Mouse (Mus musculus): ENCODE data around the gene Tmod4. TPM values are rescaled to one million over a fixed set of nuclear protein-coding genes. Genes with fewer than 3 reads are reported as not detected.

Gene Tmod4
- polyA plus RNA-seq, 1 experiment from 2014 or later = 0.19 TPM

GRCm38 (mm10) chr3:95164256-95164550 lies 39.9 kb downstream of the Tmod4 start:
- H3K27me3 ChIP-seq (ENCODE audit: insufficient read depth, low read length) = peaks cover 32% of the 10 kb centered on the region
- DNase-seq (no peak), ATAC-seq (no peak)
- H3K9me3 ChIP-seq (ENCODE audit: low read length) = no peaks in the 10 kb centered on the region
- no peaks in the 10 kb centered on the region for H3K36me3 ChIP-seq (replicated peaks; ENCODE audit: insufficient read depth, low read length)
- peaks cover 8% of the 10 kb centered on the region; the same call in 1 of the 2 replicates for H3K4me1 ChIP-seq (ENCODE audit: insufficient read depth)
- TF ChIP-seq CTCF (IDR thresholded peaks at IDR 0.05; ENCODE audit: low read depth) (no peak), EP300 (IDR thresholded peaks at IDR 0.05; ENCODE audit: low read depth) (no peak)
- no peak overlapping the region for H3K9ac ChIP-seq (replicated peaks)
- H3K4me3 ChIP-seq (ENCODE audit: low read depth, low read length) = no peak overlapping the region
- 74% methylated on average over 5 of the region's 5 CpGs for WGBS (ENCODE audit: insufficient replicate concordance)
- H3K4me2 ChIP-seq (ENCODE audit: low read depth, low read length) = no peak overlapping the region
- H3K27ac ChIP-seq (ENCODE audit: low read depth) = no peak overlapping the region

- ATAC-seq (no peak), DNase-seq (no peak)
- Histone ChIP-seq H3K36me3 (replicated peaks; ENCODE audit: insufficient read depth, low read length) (no peaks in the 10 kb centered on the region), H3K4me2 (ENCODE audit: low read depth, low read length) (no peak overlapping the region), H3K27ac (ENCODE audit: low read depth) (no peak overlapping the region), H3K27me3 (ENCODE audit: insufficient read depth, low read length) (peaks cover 34% of the 10 kb centered on the region), H3K9ac (replicated peaks) (no peak overlapping the region), H3K4me3 (ENCODE audit: low read depth, low read length) (no peak overlapping the region), H3K4me1 (ENCODE audit: insufficient read depth) (peaks cover 2% of the 10 kb centered on the region; the same call in 1 of the 2 replicates), H3K9me3 (ENCODE audit: low read length) (no peaks in the 10 kb centered on the region)
- 55% methylated on average over 5 of the region's 5 CpGs for WGBS (ENCODE audit: insufficient replicate concordance)
- no peak for TF ChIP-seq CTCF (IDR thresholded peaks at IDR 0.05; ENCODE audit: low read depth)
- TF ChIP-seq EP300 (IDR thresholded peaks at IDR 0.05; ENCODE audit: low read depth) = no peak
These were observed 40.6 kb downstream of the Tmod4 start for GRCm38 (mm10) chr3:95164840-95165239.

- 84% methylated on average over 10 of the region's 10 CpGs for WGBS (ENCODE audit: insufficient replicate concordance)
- DNase-seq = no peak
- Histone ChIP-seq H3K36me3 (replicated peaks; ENCODE audit: insufficient read depth, low read length) (no peaks in the 10 kb centered on the region), H3K9me3 (ENCODE audit: low read length) (no peaks in the 10 kb centered on the region), H3K27ac (ENCODE audit: low read depth) (no peak overlapping the region), H3K9ac (replicated peaks) (no peak overlapping the region), H3K4me2 (ENCODE audit: low read depth, low read length) (no peak overlapping the region), H3K27me3 (ENCODE audit: insufficient read depth, low read length) (peaks cover 46% of the 10 kb centered on the region), H3K4me3 (ENCODE audit: low read depth, low read length) (no peak overlapping the region), H3K4me1 (ENCODE audit: insufficient read depth) (peaks cover 12% of the 10 kb centered on the region)
- ATAC-seq = no peak
- TF ChIP-seq CTCF (IDR thresholded peaks at IDR 0.05; ENCODE audit: low read depth) (no peak), EP300 (IDR thresholded peaks at IDR 0.05; ENCODE audit: low read depth) (no peak)
These were observed 45.7 kb downstream of the Tmod4 start for GRCm38 (mm10) chr3:95169996-95170395.

DNA sequence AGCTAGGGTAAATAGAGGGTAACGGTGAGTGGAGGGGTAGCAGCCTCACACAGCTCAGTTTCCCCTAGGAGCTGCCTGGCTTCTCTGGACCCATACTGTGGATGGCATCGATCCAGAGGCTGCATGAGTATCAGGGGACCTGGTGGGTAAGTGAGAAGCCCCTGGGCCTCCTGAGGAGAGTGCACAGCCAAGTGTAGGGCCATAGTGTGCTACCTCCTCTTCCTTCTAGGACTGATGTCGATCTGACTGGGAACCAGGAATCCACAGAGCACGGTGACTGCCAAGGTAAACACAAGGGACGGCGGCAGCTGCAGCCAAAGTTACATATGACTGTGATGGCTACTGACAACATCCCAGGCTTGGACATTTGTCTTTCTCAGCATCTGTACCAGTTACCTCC lies 46.8 kb downstream of the Tmod4 start:
- Histone ChIP-seq H3K27me3 (ENCODE audit: insufficient read depth, low read length) (peaks cover 46% of the 10 kb centered on the region), H3K4me3 (ENCODE audit: low read depth, low read length) (no peak overlapping the region), H3K36me3 (replicated peaks; ENCODE audit: insufficient read depth, low read length) (no peaks in the 10 kb centered on the region), H3K27ac (ENCODE audit: low read depth) (no peak overlapping the region), H3K9ac (replicated peaks) (no peak overlapping the region), H3K4me2 (ENCODE audit: low read depth, low read length) (no peak overlapping the region), H3K4me1 (ENCODE audit: insufficient read depth) (peaks cover 12% of the 10 kb centered on the region), H3K9me3 (ENCODE audit: low read length) (no peaks in the 10 kb centered on the region)
- TF ChIP-seq EP300 (IDR thresholded peaks at IDR 0.05; ENCODE audit: low read depth) (no peak), CTCF (IDR thresholded peaks at IDR 0.05; ENCODE audit: low read depth) (no peak)
- ATAC-seq (peak; percentile 33; the same call in 1 of the 2 replicates), DNase-seq (no peak)
- WGBS (ENCODE audit: insufficient replicate concordance) = 67% methylated on average over 6 of the region's 6 CpGs

DNA sequence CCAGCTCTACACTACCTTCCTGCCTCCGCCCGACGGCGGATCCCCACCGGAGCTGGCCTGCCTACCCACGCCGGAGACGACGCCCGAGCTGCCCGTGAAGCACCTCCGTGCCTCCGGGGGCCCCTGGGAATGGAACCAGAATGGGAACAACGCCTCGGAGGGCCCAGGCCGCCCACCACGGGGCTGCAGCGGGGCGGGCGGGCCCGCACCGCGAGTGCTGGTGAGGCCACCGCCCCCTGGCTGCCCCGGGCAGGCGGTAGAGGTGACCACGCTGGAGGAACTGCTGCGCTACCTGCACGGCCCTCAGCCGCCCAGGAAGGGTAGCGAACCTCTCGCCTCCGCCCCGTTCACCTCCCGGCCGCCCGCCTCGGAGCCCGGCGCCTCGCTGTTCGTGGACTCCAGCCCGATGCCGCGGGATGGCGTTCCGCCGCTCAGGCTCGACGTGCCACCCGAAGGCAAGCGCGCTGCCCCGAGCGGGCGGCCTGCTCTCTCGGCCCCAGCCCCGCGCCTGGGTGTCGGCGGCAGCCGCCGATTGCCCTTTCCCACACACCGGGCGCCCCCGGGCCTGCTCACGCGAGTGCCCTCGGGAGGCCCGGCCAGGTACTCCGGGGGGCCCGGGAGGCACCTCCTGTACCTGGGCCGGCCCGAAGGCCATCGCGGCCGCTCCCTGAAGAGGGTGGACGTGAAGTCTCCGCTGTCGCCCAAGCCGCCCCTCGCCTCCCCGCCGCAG lies 48.4 kb downstream of the Tmod4 start:
- WGBS (ENCODE audit: insufficient replicate concordance) = 24% methylated on average over 64 of the region's 84 CpGs
- Histone ChIP-seq H3K36me3 (replicated peaks; ENCODE audit: insufficient read depth, low read length) (no peaks in the 10 kb centered on the region), H3K9ac (replicated peaks) (peak overlapping the region; percentile 11; the same call in 1 of the 2 replicates), H3K9me3 (ENCODE audit: low read length) (no peaks in the 10 kb centered on the region), H3K27me3 (ENCODE audit: insufficient read depth, low read length) (peaks cover 46% of the 10 kb centered on the region), H3K27ac (ENCODE audit: low read depth) (no peak overlapping the region), H3K4me3 (ENCODE audit: low read depth, low read length) (peak overlapping the region; percentile 45), H3K4me2 (ENCODE audit: low read depth, low read length) (peak overlapping the region; percentile 68), H3K4me1 (ENCODE audit: insufficient read depth) (peaks cover 12% of the 10 kb centered on the region)
- ATAC-seq (peak; percentile 22; the same call in 1 of the 2 replicates), DNase-seq (no peak)
- TF ChIP-seq EP300 (IDR thresholded peaks at IDR 0.05; ENCODE audit: low read depth) = no peak
- no peak for TF ChIP-seq CTCF (IDR thresholded peaks at IDR 0.05; ENCODE audit: low read depth)

- H3K27me3 ChIP-seq (ENCODE audit: insufficient read depth, low read length) = peaks cover 46% of the 10 kb centered on the region
- H3K36me3 ChIP-seq (replicated peaks; ENCODE audit: insufficient read depth, low read length) = no peaks in the 10 kb centered on the region
- H3K9ac ChIP-seq (replicated peaks) = peak overlapping the region; percentile 31
- DNase-seq (peak; percentile 41), ATAC-seq (peak; percentile 9; the same call in 1 of the 2 replicates)
- TF ChIP-seq CTCF (IDR thresholded peaks at IDR 0.05; ENCODE audit: low read depth) = no peak
- no peak for TF ChIP-seq EP300 (IDR thresholded peaks at IDR 0.05; ENCODE audit: low read depth)
- peak overlapping the region; percentile 68 for H3K4me2 ChIP-seq (ENCODE audit: low read depth, low read length)
- peaks cover 12% of the 10 kb centered on the region for H3K4me1 ChIP-seq (ENCODE audit: insufficient read depth)
- no peak overlapping the region for H3K27ac ChIP-seq (ENCODE audit: low read depth)
- peak overlapping the region; percentile 45 for H3K4me3 ChIP-seq (ENCODE audit: low read depth, low read length)
- 7% methylated on average over 51 of the region's 58 CpGs for WGBS (ENCODE audit: insufficient replicate concordance)
- no peaks in the 10 kb centered on the region for H3K9me3 ChIP-seq (ENCODE audit: low read length)
These were observed 49.1 kb downstream of the Tmod4 start for GRCm38 (mm10) chr3:95173256-95173949.
